Mouse (Mus musculus) liver, postnatal 0 days (tissue): ENCODE measurements around the gene 1500009C09Rik.

Experiments
- CTCF ChIP-seq: sonication (generic); IDR thresholded peaks from 2 replicates; pipeline ENCODE4 v1.5.1; 2016; ENCODE audit warnings: antibody characterized with exemption, low read depth
- EP300 ChIP-seq: IDR thresholded peaks from 2 replicates; pipeline ENCODE4 v1.6.1; 2016; ENCODE audit warnings: antibody characterized with exemption, low read depth, mild to moderate bottlenecking

GRCm38 (mm10) chr15:82274593-82274926, 22.4 kb downstream of the 1500009C09Rik start, which contains the start of gene Sept3:
- TF ChIP-seq CTCF (no peak), EP300 (no peak)
